Mouse (Mus musculus) cerebellum, postnatal 36 days (tissue): ENCODE measurements around the gene Ap2a2.
A peak's percentile ranks its signal among the peaks of the same experiment; 100 is the strongest.
"Not testable (repeated sequence)": the region's sequence is repeated elsewhere in the genome, so short reads cannot be mapped to it uniquely, and the experiment has no call there.

Experiments
- DNase-seq, 2 experiments: peaks; one replicate each; pipeline ENCODE4 v3.0.0; 2021 to 2022; ENCODE audit warnings: mixed read lengths in 2 of 2

The Ap2a2 gene

DNA sequence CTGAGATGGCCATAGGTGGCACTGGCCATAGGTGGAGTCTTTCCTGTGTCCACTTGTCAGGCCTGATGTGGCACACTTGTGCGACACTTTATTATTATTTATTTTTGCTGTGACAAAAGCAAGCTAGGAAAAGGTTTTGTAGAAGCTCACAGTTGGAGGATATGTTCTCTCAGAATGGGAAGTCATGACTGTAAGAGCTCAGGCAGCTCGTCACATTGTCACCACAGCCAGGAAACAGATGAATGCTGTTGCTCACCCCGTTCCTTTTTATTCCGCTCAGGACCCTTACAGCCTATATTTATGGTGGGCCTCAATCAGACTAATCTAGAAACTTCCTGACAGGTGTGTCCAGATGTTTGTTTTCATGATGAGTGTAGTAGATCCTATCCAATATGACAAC lies 1.5 kb upstream of the Ap2a2 start:
- no peak for DNase-seq

- peak; percentile 34 to 44 for DNase-seq
Measured at GRCm38 (mm10) chr7:141562421-141562851, 463 bp downstream of the Ap2a2 start.

GRCm38 (mm10) chr7:141562852-141563427 lies 967 bp downstream of the Ap2a2 start:
- DNase-seq, result peak; percentile 44 to 57

- DNase-seq, result no peak
Measured at GRCm38 (mm10) chr7:141564561-141564960, 2.6 kb downstream of the Ap2a2 start.

- DNase-seq, result no peak
Measured at GRCm38 (mm10) chr7:141566587-141566986, 4.6 kb downstream of the Ap2a2 start.

DNA sequence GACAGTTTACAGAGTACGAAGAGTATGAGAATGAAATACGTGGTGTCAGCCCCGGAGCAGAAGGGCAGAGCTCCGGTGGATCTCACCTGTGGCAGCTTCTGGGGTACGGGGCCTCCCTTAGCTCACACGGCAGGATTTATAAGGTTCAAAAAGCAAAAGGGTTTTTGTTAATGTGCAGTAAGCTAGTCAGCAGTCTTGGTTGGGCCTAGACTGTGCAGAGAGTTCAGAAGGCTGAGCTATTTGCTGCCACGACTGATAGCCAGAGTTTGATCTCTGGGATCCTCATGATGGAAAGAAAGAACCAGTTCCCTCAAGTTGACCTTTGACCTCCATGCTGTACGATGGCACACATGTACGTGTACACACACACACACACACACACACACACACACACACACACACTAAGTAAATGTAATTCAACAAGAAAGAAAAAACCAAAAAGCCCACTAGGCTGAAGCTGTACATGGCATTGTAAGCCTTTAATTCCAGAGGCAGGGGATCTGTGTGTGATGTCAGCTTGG lies 7.4 kb downstream of the Ap2a2 start:
- no peak for DNase-seq

DNA sequence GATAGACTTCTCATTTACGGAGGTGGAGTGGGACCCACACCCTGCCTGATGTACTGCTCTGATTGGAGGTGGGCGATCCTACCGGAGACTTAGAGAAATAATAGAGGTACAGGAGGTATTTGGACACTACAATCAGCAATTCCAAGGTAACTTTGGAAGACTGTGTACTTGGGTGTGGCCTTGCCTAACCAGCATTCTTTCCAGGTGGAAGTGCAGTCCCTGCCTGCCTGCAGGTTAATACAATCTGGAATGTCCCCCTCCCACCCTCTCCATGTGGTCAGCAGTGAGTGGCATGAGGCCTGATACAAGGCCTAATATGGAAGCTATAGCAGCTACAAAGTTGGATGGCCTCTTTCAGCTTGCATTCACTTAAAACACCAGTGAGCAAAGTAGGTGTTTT lies 7.9 kb downstream of the Ap2a2 start:
- DNase-seq, result no peak

DNA sequence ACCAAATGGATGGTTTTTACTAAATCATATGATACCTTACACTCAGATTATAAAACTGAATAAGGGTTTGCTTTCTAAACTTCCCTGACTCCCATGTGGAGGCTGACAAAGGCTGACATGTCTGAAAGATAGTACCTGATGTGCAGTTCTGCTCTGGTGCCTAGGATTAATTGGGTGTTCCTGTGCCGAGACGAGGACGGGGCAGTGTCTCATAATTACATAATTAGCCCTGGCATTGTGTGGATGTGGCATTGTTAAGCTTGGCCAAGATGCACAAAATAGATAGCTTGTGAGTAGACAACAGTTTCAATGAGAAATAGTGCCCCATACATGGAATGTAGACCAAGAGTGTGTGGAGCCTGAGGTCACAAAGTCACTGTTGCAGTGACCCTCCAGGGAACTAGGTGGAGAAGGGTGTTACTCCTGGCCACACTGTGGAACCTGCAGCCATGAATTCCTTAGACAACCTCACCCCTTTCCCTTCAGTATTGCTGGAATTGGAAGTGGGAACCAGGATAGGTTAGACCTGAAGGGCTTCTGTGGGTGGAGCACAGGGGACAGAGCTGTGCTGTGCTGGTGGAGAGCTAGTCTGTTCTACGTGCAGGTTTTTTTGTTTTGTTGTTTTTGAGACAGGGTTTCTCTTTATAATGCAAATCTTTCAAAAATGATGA lies 8.8 kb downstream of the Ap2a2 start:
- no peak for DNase-seq

DNA sequence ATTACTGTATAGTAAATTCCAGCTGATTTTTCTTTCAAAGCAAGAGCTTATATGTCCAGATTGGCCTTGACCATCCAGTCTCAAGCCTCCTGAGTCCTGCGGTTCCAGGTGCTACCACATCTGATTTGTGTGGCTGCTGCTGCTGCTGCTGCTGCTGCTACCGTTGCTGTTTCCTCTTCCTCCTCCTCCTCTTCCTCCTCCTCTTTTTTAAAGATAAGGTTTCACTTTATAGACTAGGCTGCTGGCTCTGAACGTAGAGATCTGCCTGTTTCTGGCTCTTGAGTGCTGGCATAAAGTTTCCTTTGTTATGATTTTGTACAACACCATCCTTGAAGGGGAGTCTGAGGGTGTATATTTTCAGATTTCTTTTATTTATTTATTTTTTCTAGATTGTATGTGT lies 12.1 kb downstream of the Ap2a2 start:
- DNase-seq, result no peak

GRCm38 (mm10) chr7:141575481-141575880 lies 13.5 kb downstream of the Ap2a2 start:
- no peak for DNase-seq

GRCm38 (mm10) chr7:141577801-141578200 lies 15.8 kb downstream of the Ap2a2 start:
- no peak for DNase-seq

GRCm38 (mm10) chr7:141578511-141578910 lies 16.5 kb downstream of the Ap2a2 start:
- DNase-seq, result no peak

DNA sequence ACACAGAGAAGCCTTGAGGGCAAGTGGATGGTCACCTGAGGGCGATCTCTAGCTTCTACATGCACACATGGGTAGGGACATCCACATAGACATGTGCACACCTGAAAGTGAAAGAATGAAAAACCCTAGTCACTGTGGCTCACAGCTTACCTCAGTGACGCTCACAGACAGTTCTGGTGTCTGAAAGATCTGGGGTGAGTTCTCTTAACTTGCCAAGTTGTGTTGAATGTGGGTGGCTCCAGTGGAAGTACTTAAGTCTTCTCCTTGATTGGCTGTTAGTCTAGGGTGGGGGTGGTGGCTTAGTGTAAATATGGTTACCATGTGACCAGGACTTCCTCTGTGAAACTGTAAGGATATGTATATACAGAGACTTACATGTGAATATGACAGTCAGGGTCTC lies 17.0 kb downstream of the Ap2a2 start:
- DNase-seq, result no peak

- no peak for DNase-seq
Measured at GRCm38 (mm10) chr7:141581323-141581722, 19.4 kb downstream of the Ap2a2 start.

GRCm38 (mm10) chr7:141584048-141584841 lies 22.3 kb downstream of the Ap2a2 start:
- DNase-seq, result no peak

GRCm38 (mm10) chr7:141585288-141585687 lies 23.3 kb downstream of the Ap2a2 start:
- DNase-seq, result no peak

DNA sequence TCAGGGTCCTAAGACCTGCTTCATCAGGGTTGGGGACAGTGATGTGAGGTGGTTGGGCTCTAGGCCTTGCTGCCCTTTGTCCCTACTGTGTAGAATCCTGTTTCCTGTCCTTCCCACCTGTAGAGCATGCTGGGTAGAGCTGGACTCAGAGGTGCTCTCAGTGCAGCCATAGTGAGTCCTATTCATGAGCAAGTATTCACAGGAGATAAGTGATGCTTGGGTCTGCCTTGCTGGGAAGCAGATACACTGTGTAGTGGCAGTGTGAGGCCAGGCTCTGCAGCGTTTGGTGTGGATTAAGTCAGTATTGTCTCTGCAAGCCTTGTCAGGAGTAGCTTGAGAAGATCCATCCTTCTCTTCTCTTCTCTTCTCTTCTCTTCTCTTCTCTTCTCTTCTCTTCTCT lies 23.9 kb downstream of the Ap2a2 start:
- no peak for DNase-seq

GRCm38 (mm10) chr7:141588890-141589289 lies 26.9 kb downstream of the Ap2a2 start:
- DNase-seq, result no peak

DNA sequence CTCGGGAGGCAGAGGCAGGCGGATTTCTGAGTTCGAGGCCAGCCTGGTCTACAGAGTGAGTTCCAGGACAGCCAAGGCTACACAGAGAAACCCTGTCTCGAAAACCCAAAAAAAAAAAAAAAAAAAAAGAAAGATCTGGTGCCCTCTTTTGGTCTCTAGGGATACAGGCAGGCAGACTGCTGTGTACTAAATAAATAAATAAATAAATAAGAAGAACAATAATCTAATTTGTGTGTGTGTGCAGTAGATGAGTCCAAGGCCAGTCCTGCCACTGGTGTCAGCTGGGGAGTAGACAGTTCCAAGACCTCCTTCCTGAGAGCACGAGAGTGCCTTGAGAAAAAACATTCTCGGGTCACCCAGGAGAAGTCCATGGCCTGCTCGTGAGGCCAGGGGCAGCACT lies 28.3 kb downstream of the Ap2a2 start:
- DNase-seq, result not testable (repeated sequence)

DNA sequence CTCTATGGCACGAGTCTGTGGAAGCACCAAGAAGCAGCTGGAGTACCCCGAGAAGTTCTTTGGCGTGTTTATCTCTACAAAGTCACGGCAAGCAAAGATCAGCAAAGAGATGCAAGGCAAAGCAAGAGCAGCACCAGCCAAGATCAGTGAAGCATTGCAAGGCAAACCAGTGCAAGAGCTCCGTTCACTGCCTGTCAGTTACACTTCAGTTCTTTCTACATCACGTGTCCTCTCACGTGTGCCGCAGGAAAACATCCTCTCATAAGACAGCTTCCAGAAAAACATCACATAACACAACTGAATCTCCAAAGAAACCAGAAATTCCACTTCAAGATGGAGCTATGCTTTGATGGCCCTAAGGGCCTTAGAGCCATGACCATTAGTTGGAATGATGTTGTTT lies 29.0 kb downstream of the Ap2a2 start:
- no peak for DNase-seq

- DNase-seq, result no peak
Measured at GRCm38 (mm10) chr7:141592096-141592495, 30.1 kb downstream of the Ap2a2 start.

GRCm38 (mm10) chr7:141593056-141593455 lies 31.1 kb downstream of the Ap2a2 start:
- no peak for DNase-seq

GRCm38 (mm10) chr7:141596971-141597370 lies 35.0 kb downstream of the Ap2a2 start:
- no peak for DNase-seq

- DNase-seq, result peak in 1 of 2 experiments; percentile 26
Measured at GRCm38 (mm10) chr7:141597563-141597962, 35.6 kb downstream of the Ap2a2 start.
